Mouse (Mus musculus) B cell, adult 67 days (primary cell): Measurements from ENCODE around the gene Hfm1. TPM values are rescaled to one million over a fixed set of nuclear protein-coding genes. Genes with fewer than 3 reads are reported as not detected.

Source experiments
- total RNA-seq, 2 experiments: library from RNA; stranded (reverse); gene quantifications; 4 replicates each; pipeline ENCODE4 v1.2.4; 2023

Hfm1 gene
- total RNA-seq, result not detected

DNA sequence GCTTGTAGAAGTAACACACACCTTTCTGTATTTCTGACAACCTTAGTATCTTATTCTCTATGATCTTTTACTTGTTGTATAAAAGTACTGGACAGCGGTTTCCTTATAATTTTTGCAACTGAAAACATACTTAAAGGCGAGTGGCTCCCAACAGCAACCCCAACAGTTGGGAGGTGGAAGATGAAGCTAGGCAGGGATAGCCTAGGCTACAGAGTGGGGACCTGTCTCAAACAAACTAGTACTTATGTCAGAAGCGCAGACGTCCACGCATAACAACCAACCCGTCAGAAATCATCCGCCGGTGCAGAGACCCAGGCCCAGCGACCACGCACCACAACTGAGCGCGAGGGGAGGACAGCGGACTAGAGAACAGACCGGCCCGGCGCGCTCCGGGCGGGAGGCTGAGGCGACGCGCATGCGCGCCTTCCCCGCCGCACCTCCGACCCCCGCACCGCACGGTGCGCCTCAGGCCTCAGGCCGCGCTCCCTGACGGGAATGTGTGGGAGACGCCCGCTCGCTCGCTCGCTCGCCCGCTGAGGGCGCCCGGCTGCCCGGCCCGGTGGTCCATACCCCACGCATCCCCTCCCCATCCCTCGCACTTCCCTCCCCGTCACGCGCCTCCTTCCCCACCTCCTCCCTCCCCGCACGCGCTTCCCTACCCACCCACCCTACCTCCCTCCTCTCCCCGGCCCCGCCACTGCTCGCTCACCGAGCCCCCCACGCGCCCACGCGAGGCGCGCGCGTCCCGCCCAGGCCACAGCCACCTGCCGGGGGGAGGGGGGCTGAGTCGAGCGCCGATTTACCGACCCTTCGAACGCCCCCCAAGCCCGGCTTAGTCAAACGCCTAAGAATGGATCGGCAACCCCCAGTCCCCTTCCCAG lies at the start of gene Hfm1:
Gene Hfm1 (minus strand): TSS at position 834 of the 881 bp plus-strand sequence.

DNA sequence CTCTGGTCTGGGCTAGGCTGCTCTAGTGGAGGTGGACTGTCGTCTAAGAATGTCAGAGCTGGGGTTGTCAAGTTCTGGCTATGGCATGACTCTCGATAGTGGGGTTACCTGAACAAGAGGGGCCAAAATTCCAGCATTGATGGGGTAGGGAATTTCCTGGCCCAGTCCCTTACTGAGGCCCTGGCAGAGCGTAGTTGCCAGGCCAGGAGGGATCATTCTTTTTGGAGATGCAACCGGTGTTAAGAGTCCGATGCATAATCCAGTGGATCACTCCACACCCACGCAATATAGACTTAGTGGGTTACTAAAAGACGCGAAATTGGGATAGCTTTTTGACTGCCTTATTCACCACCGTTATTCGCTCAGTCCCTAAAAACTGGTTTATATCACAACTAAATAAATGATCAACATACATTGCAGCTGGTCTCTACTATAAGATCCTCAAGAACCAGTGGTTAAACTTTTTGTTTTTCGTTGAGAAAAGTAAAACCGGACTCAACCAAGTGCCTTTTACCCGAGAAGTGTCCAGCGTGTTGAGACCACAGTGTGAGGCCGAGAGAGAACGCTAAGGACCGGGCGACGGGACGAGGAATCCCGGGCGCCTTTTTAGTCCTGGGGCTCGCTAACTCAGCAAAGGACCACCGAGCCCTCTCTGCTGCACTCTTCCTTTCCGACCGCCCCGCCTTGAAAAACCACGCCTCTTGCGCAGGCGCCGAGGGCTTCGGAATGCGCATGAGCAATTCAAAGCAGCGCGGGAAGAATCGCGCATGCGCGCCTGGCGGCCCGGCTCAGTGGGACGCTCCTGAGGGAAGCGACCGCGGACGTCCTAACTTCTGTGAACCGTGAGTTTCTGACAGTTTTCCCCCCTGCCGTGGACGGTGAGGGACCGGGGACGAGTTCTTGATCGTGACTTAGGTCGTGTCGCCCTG lies 37.7 kb upstream of the Hfm1 start, which contains the start of gene Cdc7:
Gene Cdc7 (plus strand): TSS at position 739 of the 929 bp plus-strand sequence.

Other genes with a start within 250 kb of the Hfm1 start
- gene Zfp644, start 229.0 kb downstream of the Hfm1 start, total RNA-seq, result 100 to 1,000 TPM; 172 to 175 TPM
- gene Cdc7, start 38.0 kb upstream of the Hfm1 start, total RNA-seq, result 10 to 100 TPM; 12.8 to 20.0 TPM